Mouse (Mus musculus) G1E (cell line): ENCODE results near the gene D430041D05Rik.

ENCODE experiments used
- CTCF ChIP-seq: IDR thresholded peaks from 2 replicates; pipeline ENCODE4 v1.5.1; 2012; ENCODE audit warnings: low read depth, low read length, inconsistent platforms, mixed read lengths
- POLR2AphosphoS5 ChIP-seq: IDR thresholded peaks from 2 replicates; pipeline ENCODE4 v1.6.1; 2012; ENCODE audit warnings: low read depth, low read length, inconsistent platforms; ENCODE audit not compliant: insufficient replicate concordance
- TAL1 ChIP-seq: conservative IDR thresholded peaks from 2 replicates; pipeline ENCODE4 v1.6.1; 2012; ENCODE audit warnings: low read depth, low read length, inconsistent platforms, mixed read lengths

DNA sequence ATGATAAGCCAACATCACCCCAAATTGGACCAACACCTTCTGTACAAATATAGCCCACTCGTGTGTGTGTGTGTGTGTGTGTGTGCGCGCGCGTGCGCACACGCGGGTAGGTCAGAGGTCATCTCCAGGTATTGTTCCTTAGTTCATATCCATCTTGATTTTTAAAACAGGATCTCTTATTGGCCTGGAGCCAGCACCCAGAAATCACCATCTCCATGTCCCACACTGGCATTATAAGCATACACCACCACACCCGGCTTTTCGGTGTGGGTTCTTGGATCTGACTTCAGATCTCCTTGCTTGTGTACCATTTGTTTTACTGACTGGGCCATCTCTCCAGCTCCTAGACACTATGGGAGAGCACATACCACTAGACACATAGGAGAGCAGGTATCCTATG, 91.4 kb downstream of the D430041D05Rik start:
- TF ChIP-seq CTCF = no peak
- no peak for TF ChIP-seq TAL1
- no peak for TF ChIP-seq POLR2AphosphoS5
